ENCODE assay signal across 13 mouse cellular contexts in genomic region chr2:93599731-93600130, GRCm38 (mm10). TPM values are rescaled to one million over a fixed set of nuclear protein-coding genes. Genes with fewer than 3 reads are reported as not detected.
DNase-seq lines count a peak whose midpoint lies in the region; ATAC-seq lines count a peak whose summit lies in the region.
"Had no signal": no experiment of that assay in that cellular context is flagged by ENCODE, and none has a peak within 500 bp of the region (broad histone marks: within the 10 kb centered on the region; RNA-seq: fewer than 3 reads in every experiment).

No protein-coding gene starts in this region.

- 56% methylated on average over 9 of the region's 9 CpGs for WGBS in hindbrain, embryonic 10.5 days
- 59% methylated on average over 9 of the region's 9 CpGs for WGBS in hindbrain, embryonic 13.5 days

- peak; percentile 13 for DNase-seq in hindbrain, embryonic 10.5 days (ENCODE audit: low spot score)
- DNase-seq in heart, adult 9 months (ENCODE audit: low spot score in 2 of 2): peak; percentile 28 to 73
- DNase-seq in left cerebral cortex, postnatal 10 days (ENCODE audit: extremely low spot score in 1 of 2, low spot score in 2 of 2): peak; percentile 20 to 52
- DNase-seq in testis, postnatal 10 days (ENCODE audit: low spot score): no peak
- DNase-seq in cerebellum, adult 11-12 months: no peak
- no peak for DNase-seq in ovary, postnatal 10 days (ENCODE audit: low spot score)

- no peaks in the 10 kb centered on the region for H3K27me3 ChIP-seq in hindbrain, embryonic 10.5 days (ENCODE audit: insufficient read depth, poor library complexity, severe bottlenecking)
- 0 out of 2 replicates have a peak, but pooled peaks cover 10% of the 10 kb centered on the region for H3K27me3 ChIP-seq in hindbrain, embryonic 13.5 days

- no peak overlapping the region for H3K4me2 ChIP-seq in hindbrain, embryonic 13.5 days

- H3K36me3 ChIP-seq in hindbrain, embryonic 10.5 days: no peaks in the 10 kb centered on the region
- no peaks in the 10 kb centered on the region for H3K36me3 ChIP-seq in hindbrain, embryonic 13.5 days

- H3K9ac ChIP-seq in hindbrain, embryonic 13.5 days: no peak overlapping the region

- intact Hi-C loops in left cerebral cortex, postnatal 10 days (cut with DNase I): no loop called here

- H3K9me3 ChIP-seq in hindbrain, embryonic 10.5 days: no peaks in the 10 kb centered on the region
- H3K9me3 ChIP-seq in hindbrain, embryonic 13.5 days: no peaks in the 10 kb centered on the region

- no peak overlapping the region for H3K4me3 ChIP-seq in hindbrain, embryonic 10.5 days
- H3K4me3 ChIP-seq in hindbrain, embryonic 13.5 days: no peak overlapping the region
- peak overlapping the region; percentile 15; the same call in 1 of the 2 replicates for H3K4me3 ChIP-seq in brown adipose tissue, adult 24 weeks (ENCODE audit: insufficient read depth, low read depth, low read length)
- H3K4me3 ChIP-seq: myocyte had no signal

- ATAC-seq in hindbrain, embryonic 13.5 days (ENCODE audit: low FRiP score): no peak

- no peak overlapping the region for H3K27ac ChIP-seq in hindbrain, embryonic 10.5 days
- H3K27ac ChIP-seq in hindbrain, embryonic 13.5 days: no peak overlapping the region
- H3K27ac ChIP-seq in brown adipose tissue, adult 24 weeks (replicated peaks; ENCODE audit: low read depth, low read length): peak overlapping the region; percentile 73

- peaks cover 18% of the 10 kb centered on the region; the same call in 1 of the 2 replicates for H3K4me1 ChIP-seq in hindbrain, embryonic 10.5 days (replicated peaks)
- peaks cover 7% of the 10 kb centered on the region; the same call in 1 of the 2 replicates for H3K4me1 ChIP-seq in hindbrain, embryonic 13.5 days (replicated peaks)
- H3K4me1 ChIP-seq in brown adipose tissue, adult 24 weeks (ENCODE audit: control insufficient read depth, insufficient read depth, insufficient read length, low read length): no peaks in the 10 kb centered on the region

RNA-seq across cellular contexts. Expression of gene Gm10803, which starts 39.4 kb away (rescaled TPM):
- polyA plus RNA-seq in hindbrain, embryonic 10.5 days (2016; fragmentation: Nextera tagmentation; extraction: Ambion mirVana): not detected in 2 replicates
- polyA plus RNA-seq in hindbrain, embryonic 13.5 days (2015; fragmentation: Nextera tagmentation; extraction: Ambion mirVana): not detected in 2 replicates
- not detected in 2 replicates for polyA plus RNA-seq in brown adipose tissue, adult 24 weeks (2012; ENCODE audit: insufficient read depth, insufficient read length, missing spikeins)
- not detected for total RNA-seq in left cerebral cortex, postnatal 10 days (2021)
- total RNA-seq: common myeloid progenitor, adult 5-6 weeks; gastrocnemius, adult 8-10 months had no signal
- polyA plus RNA-seq: large intestine, adult 2 months; myocyte; stomach, embryonic 14.5 days had no signal

RNA-seq across cellular contexts. Expression of gene Alx4, which starts 42.5 kb away (rescaled TPM):
- 7.2 and 9.0 TPM in 2 replicates for polyA plus RNA-seq in hindbrain, embryonic 10.5 days (2016; fragmentation: Nextera tagmentation; extraction: Ambion mirVana)
- 0.57 and 0.78 TPM in 2 replicates for polyA plus RNA-seq in hindbrain, embryonic 13.5 days (2015; fragmentation: Nextera tagmentation; extraction: Ambion mirVana)
- polyA plus RNA-seq in brown adipose tissue, adult 24 weeks (2012; ENCODE audit: insufficient read depth, insufficient read length, missing spikeins): not detected in 2 replicates
- total RNA-seq in left cerebral cortex, postnatal 10 days (2021): 1 to 10 TPM; 1.1 to 1.3 TPM
- total RNA-seq: common myeloid progenitor, adult 5-6 weeks had no signal
- polyA plus RNA-seq: myocyte; stomach, embryonic 14.5 days had no signal

Comparison
In these comparisons a context has a peak if more than half of its experiments do, and no peak if none do; other contexts are left out.
1. DNase-seq: peak in hindbrain, embryonic 10.5 days (single experiment), heart, adult 9 months (2 of 2) and left cerebral cortex, postnatal 10 days (2 of 2); none in testis, postnatal 10 days (single experiment), cerebellum, adult 11-12 months (single experiment) and ovary, postnatal 10 days (single experiment).